Mouse (Mus musculus): ENCODE data around the gene Hnrnpa1.

DNA sequence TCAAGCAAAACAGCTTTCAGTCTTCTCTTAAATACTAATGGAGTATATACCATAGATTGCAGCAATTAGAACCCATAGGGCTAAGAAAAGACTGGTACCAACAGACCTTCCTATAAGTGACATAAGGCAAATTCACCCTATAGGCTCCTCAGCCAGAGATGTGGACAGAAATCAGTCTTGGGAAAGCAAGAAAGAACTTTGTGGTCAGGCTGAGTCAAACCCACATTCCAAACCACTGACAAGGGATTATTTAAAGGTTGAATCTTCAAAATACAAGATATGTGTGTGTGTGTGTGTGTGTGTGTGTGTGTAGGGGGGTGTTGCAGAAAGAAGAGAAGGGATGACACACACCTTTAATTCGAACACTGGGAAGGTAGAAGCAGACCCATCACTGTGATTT, 18.8 kb upstream of the Hnrnpa1 start:
- TF ChIP-seq POLR2A (IDR thresholded peaks at IDR 0.05; ENCODE audit: borderline replicate concordance, extremely low read depth, insufficient read depth, insufficient read length, poor library complexity, severe bottlenecking) (no peak), CTCF (IDR thresholded peaks at IDR 0.05; ENCODE audit: borderline replicate concordance, extremely low read depth, insufficient read depth, insufficient read length) (no peak)
